Mouse (Mus musculus) lung, postnatal 0 days (tissue): ENCODE data around the gene Pdrg1. TPM values are rescaled to one million over a fixed set of nuclear protein-coding genes. Genes with fewer than 3 reads are reported as not detected.

Experiments used
- ATAC-seq: fragments of 200-750 bp; cut with Nextera tagmentation; 2 replicates; pipeline ENCODE4 v1.8.0; 2017; ENCODE audit warnings: moderate library complexity
- DNase-seq: peaks from one replicate; pipeline ENCODE4 v3.0.0-alpha.2; 2016; ENCODE audit warnings: low spot score
- H3K27ac ChIP-seq: fragments of 300-500 bp; sonication (generic); 2 replicates; pipeline ENCODE4 v1.5.1; 2014; ENCODE audit warnings: antibody characterized with exemption, mild to moderate bottlenecking, low read length, mixed read lengths
- H3K27me3 ChIP-seq: fragments of 300-500 bp; sonication (generic); replicated peaks from 2 replicates; pipeline ENCODE4 v1.6.1; 2014; ENCODE audit warnings: low read length, mixed read lengths; ENCODE audit not compliant: insufficient read depth
- H3K36me3 ChIP-seq: fragments of 300-500 bp; sonication (generic); 2 replicates; pipeline ENCODE4 v1.6.1; 2014; ENCODE audit warnings: low read length, mixed read lengths; ENCODE audit not compliant: insufficient read depth
- H3K4me1 ChIP-seq: fragments of 300-500 bp; sonication (generic); 2 replicates; pipeline ENCODE4 v1.6.1; 2014; ENCODE audit warnings: antibody characterized with exemption, low read depth, low read length, mixed read lengths; ENCODE audit not compliant: insufficient read depth
- H3K4me2 ChIP-seq: fragments of 300-500 bp; sonication (generic); replicated peaks from 2 replicates; pipeline ENCODE4 v1.6.1; 2014; ENCODE audit warnings: low read depth, mild to moderate bottlenecking, low read length, moderate library complexity, mixed read lengths
- H3K4me3 ChIP-seq: fragments of 300-500 bp; sonication (generic); 2 replicates; pipeline ENCODE4 v1.5.1; 2014; ENCODE audit warnings: low read depth, low read length
- H3K9ac ChIP-seq: fragments of 300-500 bp; sonication (generic); replicated peaks from 2 replicates; pipeline ENCODE4 v1.6.1; 2014; ENCODE audit warnings: low read depth, mild to moderate bottlenecking
- H3K9me3 ChIP-seq: fragments of 300-500 bp; sonication (generic); 2 replicates; pipeline ENCODE4 v1.6.1; 2016; ENCODE audit warnings: low read length, mixed read lengths
- CTCF ChIP-seq: IDR thresholded peaks from 2 replicates; pipeline ENCODE4 v1.5.1; 2016; ENCODE audit warnings: antibody characterized with exemption, mild to moderate bottlenecking
- EP300 ChIP-seq: IDR thresholded peaks from 2 replicates; pipeline ENCODE4 v1.6.1; 2016; ENCODE audit warnings: antibody characterized with exemption, mild to moderate bottlenecking, control low read depth
- WGBS: fragments of 180-500 bp; shearing (Covaris S2); extraction: QIAGEN DNeasy Blood & Tissue Kit; methylation state at CpG from one replicate; pipeline ENCODE4 v1.1.7; 2014; 5-methylcytosine and 5-hydroxymethylcytosine counted together
- polyA plus RNA-seq: library from polyadenylated mRNA; unstranded; fragments of >200 nt; fragmentation: Nextera tagmentation; extraction: Ambion mirVana; gene quantifications from 2 replicates; pipeline ENCODE4 v1.2.1, GENCODE M21; 2015

Pdrg1 gene
- polyA plus RNA-seq = 76.6 and 97.2 TPM in 2 replicates

DNA sequence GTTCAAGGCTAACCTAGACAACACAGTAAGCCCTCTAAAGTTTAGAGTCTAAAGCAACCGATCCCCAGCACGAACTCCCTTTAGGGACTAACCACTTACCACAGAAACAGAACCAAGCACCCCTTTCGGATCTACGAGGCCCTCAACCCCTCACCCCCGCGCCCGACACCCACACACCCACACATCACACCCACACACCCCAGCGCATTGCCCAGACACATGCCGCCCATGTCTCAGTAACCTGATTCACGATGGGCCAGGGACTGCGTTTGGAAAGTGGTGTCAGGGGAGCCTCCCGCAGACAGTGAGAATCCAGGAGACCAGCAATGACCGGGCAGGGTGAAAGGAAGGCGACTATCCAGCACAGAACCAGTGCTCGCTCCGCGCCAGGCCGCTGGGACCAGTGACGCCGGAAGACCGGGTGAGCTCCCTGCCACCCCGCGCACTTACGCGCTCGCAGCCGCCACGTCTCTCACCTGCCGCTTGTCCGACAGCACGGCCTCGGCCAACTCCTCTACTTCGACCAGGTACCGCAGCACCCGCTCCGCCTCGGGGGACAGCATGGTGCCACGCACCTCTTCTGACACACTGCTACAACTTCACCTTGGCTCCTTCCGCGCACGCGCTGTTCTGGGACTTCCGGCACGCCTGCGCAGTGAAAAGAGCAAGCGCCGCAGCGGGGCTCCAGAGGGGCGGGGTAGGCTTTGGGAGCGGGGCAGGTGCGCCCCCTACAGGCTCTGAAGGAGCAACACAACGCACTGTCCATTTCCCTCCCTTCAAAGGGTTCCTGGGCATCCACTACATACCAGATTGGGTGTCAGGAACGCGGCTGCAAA is at the start of gene Pdrg1:
Gene Pdrg1, minus strand, starts transcription at position 670 of the 836 bp plus-strand sequence.
- Histone ChIP-seq H3K4me1 (peaks cover 7% of the 10 kb centered on the region; the same call in 1 of the 2 replicates), H3K9ac (peak within 1 kb of the TSS; percentile 73), H3K9me3 (no peaks in the 10 kb centered on the region), H3K27me3 (no peaks in the 10 kb centered on the region), H3K4me3 (peak within 1 kb of the TSS; percentile 72), H3K36me3 (peaks cover 4% of the 10 kb centered on the region; the same call in 1 of the 2 replicates), H3K4me2 (peak within 1 kb of the TSS; percentile 87), H3K27ac (no peak within 1 kb of the TSS)
- peak; percentile 97 for DNase-seq
- WGBS = 2% methylated on average over 52 of the region's 54 CpGs
- ATAC-seq = peak; percentile 97
- TF ChIP-seq EP300 (no peak), CTCF (peak; percentile 94)

DNA sequence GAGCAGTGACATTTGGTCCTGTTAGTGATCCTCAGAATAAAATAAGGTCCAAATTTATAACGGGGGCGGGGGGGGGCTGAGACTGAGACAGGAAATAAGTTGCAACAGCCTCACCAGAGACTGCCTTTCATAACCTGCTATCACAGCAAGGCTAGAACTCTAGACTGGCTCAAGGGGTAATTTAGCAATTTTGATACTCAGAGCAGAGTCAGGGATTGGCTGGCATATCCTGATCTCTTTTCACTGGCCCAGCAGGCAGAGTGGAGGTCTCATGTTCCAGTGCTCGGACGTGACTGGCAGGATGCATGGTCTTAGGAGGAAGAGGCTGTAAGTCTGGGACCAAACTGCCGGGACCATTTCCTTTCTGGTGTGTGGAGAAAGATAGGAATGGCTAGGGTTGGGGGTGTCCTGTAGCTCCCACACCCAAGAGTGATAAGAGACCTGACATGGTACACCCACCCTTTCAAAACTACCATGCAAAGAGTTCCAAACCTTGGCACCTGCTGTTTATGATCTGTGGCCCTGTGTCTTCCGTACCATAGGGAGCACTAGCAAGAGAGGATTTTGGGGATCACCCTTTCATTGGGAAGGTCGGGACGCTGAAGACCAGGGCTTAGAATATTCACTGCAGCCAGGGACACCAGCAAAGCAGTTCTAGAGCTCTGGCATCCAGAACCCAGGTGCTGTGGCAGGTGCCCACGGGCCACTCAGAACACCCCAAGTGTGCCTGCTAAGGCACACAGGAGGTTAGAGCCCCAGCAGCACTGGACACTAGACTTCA is 49.2 kb upstream of the Pdrg1 start:
- H3K4me3 ChIP-seq = no peak overlapping the region
- no peaks in the 10 kb centered on the region for H3K4me1 ChIP-seq
- no peaks in the 10 kb centered on the region for H3K9me3 ChIP-seq
- TF ChIP-seq EP300 = no peak
- TF ChIP-seq CTCF = no peak
- no peaks in the 10 kb centered on the region; the same call in 1 of the 2 replicates for H3K27me3 ChIP-seq
- H3K4me2 ChIP-seq = no peak overlapping the region
- ATAC-seq = no peak
- H3K27ac ChIP-seq = peak overlapping the region; percentile 40
- DNase-seq = no peak
- 58% methylated on average over 9 of the region's 9 CpGs for WGBS
- no peaks in the 10 kb centered on the region for H3K36me3 ChIP-seq
- no peak overlapping the region for H3K9ac ChIP-seq

DNA sequence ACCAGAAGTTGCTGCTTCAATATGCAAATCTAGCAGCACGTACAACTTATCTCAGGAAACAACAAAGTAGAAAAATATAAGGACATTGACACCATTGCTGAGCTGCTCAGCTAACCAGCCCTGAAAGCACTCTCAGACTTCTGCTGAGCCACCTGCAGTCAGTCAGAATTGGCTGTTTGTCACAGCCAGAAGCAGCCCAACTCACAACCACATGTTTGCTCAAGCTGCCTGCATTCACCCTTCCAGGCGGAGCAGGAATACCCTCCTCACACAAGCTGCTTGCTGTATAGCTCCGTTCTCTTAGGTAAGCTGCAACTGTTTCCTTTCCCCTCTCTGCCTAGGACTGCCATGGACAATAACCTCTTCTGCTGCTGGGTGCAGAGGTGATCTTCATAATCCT is 48.2 kb upstream of the Pdrg1 start:
- Histone ChIP-seq H3K9ac (no peak overlapping the region), H3K4me2 (no peak overlapping the region), H3K27ac (no peak overlapping the region), H3K36me3 (no peaks in the 10 kb centered on the region), H3K4me1 (no peaks in the 10 kb centered on the region), H3K27me3 (no peaks in the 10 kb centered on the region; the same call in 1 of the 2 replicates), H3K4me3 (no peak overlapping the region), H3K9me3 (no peaks in the 10 kb centered on the region)
- 60% methylated on average over 3 of the region's 3 CpGs for whole genome bisulfite sequencing
- ATAC-seq (no peak), DNase-seq (no peak)
- TF ChIP-seq CTCF = no peak
- no peak for TF ChIP-seq EP300

DNA sequence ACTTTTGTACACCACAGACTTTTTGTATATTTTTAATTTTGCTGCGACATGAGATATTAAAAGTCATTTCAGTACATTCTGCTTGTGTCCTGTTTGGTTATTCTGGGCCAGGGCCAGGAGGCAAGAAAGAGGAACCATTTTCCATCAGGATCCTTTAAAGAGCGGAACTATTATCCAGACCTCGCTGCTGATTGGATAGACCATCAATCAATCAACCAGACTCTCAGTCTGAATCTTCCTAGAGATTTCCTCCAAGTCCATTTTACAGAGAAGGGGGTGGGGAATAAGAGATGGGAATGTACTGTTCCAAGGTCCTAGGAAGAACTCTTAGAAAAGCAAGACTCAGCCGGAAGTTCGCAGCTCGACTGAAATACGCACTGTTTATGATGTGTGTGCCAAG is 45.0 kb upstream of the Pdrg1 start:
- H3K27me3 ChIP-seq = no peaks in the 10 kb centered on the region
- TF ChIP-seq EP300 = peak; percentile 70
- no peak for TF ChIP-seq CTCF
- no peaks in the 10 kb centered on the region for H3K36me3 ChIP-seq
- H3K4me3 ChIP-seq = no peak overlapping the region
- no peak overlapping the region for H3K4me2 ChIP-seq
- ATAC-seq (no peak), DNase-seq (no peak)
- H3K9ac ChIP-seq = no peak overlapping the region
- H3K27ac ChIP-seq = no peak overlapping the region
- H3K9me3 ChIP-seq = no peaks in the 10 kb centered on the region
- 67% methylated on average over 7 of the region's 7 CpGs for WGBS
- no peaks in the 10 kb centered on the region for H3K4me1 ChIP-seq

DNA sequence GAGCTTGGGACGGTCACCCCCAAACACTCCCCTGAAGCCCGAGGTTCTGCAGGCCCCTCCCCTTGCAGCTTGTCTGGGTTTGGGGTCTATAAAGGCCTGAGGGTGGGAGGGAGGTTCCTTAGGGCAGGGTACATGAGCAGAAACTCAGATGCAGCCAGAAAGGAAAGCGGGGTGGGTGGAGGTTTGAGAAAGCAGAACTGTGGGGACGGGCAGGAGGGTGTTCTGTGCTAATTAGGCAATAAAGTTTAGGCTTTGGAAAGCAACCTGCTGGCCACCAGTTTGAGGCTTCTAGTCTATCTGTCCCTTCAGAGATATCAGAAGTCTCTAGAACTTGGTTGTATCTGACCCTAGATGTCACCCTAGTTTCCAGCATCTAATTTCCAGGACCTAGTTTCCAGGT is 43.1 kb upstream of the Pdrg1 start:
- Histone ChIP-seq H3K4me1 (no peaks in the 10 kb centered on the region), H3K9ac (no peak overlapping the region), H3K9me3 (no peaks in the 10 kb centered on the region), H3K4me2 (no peak overlapping the region), H3K27me3 (0 out of 2 replicates have a peak, but pooled peaks cover 1% of the 10 kb centered on the region), H3K27ac (no peak overlapping the region), H3K36me3 (no peaks in the 10 kb centered on the region), H3K4me3 (no peak overlapping the region)
- no peak for ATAC-seq
- no peak for TF ChIP-seq EP300
- TF ChIP-seq CTCF = no peak
- 67% methylated on average over 4 of the region's 4 CpGs for WGBS
- no peak for DNase-seq

DNA sequence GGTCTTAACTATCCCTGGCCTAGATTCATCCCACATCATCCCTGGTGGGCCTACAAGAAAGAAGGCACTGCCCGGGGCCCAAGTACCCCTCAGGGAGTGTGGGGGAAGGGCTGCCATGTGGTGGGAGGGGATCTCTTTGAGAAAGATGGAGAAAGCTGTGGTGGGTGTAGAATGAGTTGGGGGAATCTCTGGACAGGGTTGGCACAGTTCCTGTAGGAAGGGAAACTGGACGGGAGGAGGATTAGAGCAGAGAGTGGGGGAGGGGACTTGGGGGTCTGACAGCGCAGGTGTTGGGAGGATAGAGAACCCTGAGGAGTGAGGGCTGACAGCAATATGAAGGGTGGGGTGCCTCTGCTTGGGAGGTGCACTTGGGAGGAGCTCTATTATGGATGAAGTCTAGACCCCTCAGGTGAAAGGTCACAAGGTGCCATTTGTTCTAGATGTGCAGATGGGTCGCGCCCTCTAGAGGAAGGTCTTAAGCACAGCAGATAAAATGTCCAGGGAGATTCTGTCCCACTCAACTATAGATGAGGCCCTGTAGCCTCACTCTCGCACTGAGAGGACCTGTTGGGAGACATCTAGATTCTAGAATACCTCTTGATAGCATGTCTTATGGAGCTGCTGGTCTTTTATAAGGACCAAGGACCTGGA is 40.2 kb upstream of the Pdrg1 start:
- H3K4me3 ChIP-seq = no peak overlapping the region
- H3K27ac ChIP-seq = no peak overlapping the region
- H3K9me3 ChIP-seq = no peaks in the 10 kb centered on the region
- H3K27me3 ChIP-seq = peaks cover 16% of the 10 kb centered on the region; the same call in 1 of the 2 replicates
- no peak for ATAC-seq
- H3K4me1 ChIP-seq = no peaks in the 10 kb centered on the region
- DNase-seq = no peak
- H3K9ac ChIP-seq = no peak overlapping the region
- H3K4me2 ChIP-seq = no peak overlapping the region
- H3K36me3 ChIP-seq = no peaks in the 10 kb centered on the region
- WGBS = 53% methylated on average over 6 of the region's 6 CpGs
- TF ChIP-seq EP300 = no peak
- peak; percentile 48 for TF ChIP-seq CTCF
